Mouse (Mus musculus): ENCODE measurements around the gene Ptpdc1.

Gene Ptpdc1

DNA sequence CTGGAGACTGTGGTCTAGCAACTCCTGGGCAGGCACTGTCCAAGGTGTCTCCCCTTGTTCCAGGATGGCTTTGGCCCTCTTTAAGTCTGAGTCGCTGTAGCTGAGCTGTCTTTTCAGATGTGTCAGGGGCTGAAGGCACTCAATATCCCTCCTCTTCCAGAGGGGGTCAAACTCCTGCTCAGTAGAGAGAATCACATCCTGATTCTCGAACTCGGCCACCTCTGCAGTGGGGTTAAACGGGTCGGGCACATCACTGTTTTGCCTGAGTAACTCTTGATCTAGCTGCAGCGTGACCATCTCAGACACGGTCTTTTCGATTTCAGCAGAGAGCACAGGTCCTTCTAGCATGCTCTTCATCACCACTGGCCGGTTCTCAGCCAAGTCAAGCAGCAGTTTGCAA lies 39.0 kb downstream of the Ptpdc1 start:
- DNase-seq (ENCODE audit: low spot score) = no peak

DNA sequence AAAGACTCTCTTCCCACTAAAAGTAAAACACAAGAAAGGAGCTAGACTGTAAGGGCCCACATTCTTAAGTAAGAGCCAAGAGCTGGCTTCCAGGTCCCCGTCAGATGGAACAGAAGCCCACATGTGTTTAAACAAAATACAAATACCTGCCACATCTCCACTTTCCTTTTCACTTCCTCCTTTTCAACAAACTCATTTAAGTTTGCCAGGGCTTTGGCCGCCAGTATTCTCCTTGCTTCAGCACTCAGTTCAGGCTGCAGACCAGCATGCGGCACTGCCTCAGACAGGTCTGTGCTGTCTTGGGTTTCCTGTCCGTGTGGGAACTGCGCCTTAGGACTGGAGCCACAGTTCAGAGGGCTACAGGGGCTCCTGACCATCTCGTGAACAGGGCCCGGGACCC lies 39.7 kb downstream of the Ptpdc1 start:
- no peak for DNase-seq (ENCODE audit: low spot score)

DNA sequence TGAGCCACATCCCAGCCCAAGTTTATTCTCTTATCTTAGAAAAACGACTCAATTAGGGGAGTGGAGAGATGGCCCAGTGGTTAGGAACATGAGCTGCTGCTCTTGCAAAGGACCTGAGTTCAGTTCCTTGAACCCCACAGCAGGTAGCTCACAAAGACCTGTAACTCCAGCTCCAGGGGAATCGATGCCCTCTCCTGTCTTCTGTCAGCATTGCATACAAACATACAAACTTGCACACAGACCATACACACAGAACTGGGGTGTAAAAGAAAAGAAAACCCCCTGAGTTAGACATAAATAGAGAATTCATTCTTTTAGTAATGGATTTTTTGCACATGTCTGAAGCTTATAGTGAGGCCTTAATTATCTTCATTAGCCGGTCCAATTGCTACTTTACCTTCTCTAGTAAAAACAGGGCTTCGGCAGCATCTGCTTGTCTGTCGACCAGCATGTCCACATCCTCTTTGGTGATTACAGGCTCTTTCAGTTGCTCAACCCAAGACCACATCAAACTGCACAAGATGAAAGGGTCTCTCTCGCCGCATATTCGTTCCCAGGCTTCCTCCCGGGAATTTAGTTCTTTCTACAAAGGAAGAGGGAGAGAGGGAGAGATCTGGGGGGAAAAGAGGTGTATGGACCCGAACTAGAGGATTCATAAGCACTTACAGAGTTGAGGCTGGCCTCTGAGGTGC lies 42.6 kb downstream of the Ptpdc1 start:
- no peak for DNase-seq (ENCODE audit: low spot score)

DNA sequence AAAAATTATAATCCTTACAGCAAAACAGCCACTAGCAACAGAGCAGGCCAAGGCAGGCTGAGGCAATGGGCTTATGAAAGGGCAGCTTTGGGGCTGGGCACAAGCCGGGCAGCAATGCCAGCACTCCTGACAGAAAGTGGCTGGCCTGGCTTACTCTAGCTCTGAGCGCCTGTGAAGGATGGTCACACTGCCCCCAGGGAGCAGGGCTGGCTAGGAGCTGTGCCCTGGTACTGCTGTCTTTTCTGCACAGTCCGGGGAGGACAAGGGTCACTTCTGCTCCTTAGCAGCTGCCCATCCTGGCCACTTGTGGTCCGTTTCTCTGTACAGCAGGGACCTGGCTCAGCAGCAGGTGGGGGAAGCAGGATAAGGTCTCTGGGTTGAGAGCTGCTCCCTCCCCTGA lies 46.8 kb downstream of the Ptpdc1 start:
- DNase-seq (ENCODE audit: low spot score) = no peak

DNA sequence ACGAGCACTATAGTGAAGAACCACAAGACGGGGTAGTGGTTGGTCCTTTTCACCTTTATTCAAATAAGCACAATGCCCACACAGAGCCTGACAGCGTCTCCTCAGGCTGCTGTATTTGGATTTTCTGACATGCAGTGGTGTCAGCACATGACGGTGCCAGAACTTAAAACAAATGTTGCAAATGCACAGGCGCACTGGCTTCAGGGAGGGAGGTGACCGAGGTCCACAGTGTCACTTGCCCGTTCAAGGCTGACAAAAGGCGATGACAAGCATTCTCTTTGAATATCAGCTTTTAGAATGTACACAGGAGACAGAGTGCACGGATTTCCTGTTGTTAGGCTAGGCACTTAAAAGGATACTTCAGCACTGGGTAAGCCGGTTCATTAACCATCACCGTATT lies 47.6 kb downstream of the Ptpdc1 start:
- no peak for DNase-seq (ENCODE audit: low spot score)

DNA sequence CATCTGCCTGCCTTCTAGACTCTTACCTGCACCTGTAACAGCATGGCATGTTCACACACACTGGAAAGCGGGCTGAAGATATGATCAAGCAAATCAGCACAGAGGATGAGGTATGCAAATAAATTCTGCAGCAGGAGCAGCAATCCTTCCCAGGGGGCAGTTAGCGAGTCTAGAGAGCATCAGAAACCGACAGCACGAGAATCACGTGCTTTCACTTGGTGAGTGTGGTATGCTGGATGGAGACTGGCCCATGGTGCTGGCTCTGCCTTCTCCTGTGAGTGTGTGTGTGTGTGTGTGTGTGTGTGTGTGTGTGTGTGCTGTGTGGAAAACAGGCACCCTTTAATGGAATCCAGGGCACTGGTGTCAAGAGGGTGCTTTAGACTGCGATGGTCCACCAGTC lies 48.5 kb downstream of the Ptpdc1 start:
- no peak for DNase-seq (ENCODE audit: low spot score)

DNA sequence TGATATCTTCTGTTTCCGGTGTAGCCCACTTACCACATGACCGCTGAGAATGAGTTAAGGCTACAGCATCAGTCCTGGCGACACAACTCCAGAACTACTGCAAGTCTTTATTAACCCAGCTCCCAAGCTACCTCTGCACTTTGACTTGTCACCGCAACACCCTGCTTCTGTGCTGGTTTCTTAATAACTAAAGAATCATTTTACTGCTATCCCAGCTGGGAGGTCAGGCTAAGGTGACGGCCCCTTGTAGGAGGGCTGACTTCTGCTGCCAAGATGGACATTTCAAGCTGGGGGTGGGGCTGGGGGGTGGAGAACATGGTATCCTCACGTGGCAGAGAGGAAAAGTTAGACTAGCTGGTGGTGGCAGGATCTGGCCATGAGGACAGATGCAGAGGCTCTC lies 50.7 kb downstream of the Ptpdc1 start:
- DNase-seq (ENCODE audit: low spot score) = no peak

DNA sequence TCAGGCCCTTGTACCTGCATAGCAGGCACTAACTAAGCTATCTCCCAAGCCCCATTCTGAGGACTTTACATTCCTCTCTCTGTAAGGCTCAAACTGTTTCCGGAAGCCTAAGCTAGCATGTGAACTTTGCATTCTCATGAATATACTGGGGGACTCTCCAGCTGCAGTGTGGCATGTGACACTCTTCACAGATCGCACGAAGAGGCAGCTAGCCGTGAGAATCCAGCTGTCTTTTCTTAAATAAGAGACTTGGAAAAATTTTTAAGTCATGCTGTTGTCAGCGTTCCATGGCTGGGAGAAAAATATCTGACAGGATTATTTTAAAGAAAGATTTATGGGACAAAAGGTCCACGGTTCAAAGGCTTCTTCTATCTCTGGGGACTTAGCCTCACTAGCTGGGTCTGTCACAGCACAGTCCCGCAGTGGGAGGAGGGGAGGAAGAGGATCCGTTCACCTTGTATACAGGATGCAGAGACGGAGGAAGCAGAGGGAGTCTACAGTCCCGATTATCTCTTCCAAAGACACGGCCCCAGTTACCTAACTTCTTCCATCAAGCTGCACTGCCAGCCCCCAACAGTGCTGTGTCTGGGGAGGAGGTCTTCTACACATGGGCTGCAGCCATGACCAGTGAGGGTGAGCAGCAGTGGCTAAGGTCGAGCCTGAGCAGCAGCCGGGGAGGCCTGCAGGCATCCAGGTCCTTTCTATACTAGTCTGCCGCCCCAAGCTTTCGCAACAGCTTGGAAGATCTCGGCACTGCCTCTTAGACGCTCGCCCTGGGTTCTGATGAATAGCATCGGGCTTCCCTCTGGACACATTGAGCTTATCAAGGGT lies 51.7 kb downstream of the Ptpdc1 start:
- DNase-seq (ENCODE audit: low spot score) = no peak

DNA sequence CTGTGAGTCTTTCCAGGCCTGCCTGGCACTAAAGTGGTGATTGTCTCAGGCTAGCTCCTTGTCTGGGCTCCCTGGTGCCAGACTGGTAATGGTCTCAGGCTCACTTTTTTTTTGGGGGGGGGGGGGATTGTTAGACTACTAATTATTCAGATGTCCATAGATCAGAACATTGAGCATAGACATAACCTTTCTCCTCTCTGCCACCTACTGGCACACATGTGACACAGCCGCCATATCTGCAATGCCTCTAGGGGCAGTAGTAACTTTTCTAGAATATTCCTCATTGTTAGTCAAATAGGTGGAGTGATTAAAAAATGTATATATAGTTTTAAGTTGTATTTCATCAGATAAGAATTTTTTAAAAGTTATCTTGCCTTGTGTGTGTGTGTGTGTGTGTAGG lies 53.3 kb downstream of the Ptpdc1 start:
- DNase-seq (ENCODE audit: low spot score) = no peak

DNA sequence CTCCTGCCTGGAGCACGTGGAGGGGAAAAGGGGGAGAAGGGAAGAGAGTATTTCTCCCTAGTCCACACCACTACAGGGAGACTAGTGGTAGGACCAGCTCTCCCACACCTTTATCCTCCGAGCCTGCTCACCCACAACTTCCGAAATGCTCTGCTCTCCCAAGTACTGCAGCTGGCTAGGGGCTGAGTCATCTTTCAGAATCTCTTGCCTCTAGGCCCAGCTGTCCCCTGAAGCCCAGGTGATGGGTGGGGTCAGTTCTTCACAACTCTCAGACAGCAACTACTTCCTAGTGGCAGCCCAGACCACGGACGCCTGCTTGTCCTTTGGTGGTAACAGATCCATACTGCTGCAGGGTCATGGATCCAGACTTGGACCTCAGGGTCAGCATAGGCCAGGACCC lies 54.2 kb downstream of the Ptpdc1 start:
- no peak for DNase-seq (ENCODE audit: low spot score)

DNA sequence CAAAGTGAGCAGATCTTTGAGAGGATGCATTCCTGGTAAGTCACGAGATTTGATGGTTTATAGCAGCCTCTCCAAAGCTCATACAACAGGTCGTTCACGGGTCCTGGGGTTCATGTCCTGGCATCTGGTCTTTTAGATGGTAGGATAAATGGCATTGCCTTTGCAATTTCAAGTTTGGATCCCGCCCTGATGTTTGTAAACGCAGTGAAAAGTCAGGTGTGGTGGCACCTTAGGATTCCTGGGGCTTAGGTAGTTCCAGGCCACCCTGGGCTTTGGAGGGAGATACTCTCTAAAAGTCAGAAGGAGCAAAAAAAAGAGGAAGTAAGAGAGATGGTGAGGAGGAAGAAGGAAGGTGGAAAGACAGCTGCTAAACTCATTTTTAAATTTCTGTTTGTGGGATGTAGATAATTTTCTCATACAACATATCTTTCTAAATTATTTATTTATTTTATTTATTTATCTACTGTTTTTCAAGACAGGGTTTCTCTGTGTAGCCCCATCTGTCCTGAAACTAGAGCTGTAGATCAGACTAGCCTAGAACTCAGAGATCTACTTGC lies 55.8 kb downstream of the Ptpdc1 start:
- DNase-seq (ENCODE audit: low spot score) = no peak

DNA sequence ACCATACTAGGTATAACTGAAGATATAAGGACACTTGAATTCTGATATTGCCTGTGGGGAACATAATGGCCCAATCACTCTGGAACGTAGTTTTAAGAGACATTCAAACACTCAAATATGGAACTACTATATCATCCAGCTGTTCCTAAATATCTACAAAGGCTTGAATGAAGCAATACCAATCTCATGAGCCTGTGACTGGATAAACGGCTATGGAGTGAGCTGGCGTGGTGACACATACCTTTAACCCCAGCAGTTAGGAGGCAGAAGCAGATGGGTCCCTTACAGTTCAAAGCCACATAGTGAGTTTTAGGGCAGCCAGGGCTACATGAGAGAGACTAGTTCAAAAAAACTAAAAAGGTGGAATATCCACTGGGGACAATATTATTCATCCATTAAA lies 57.8 kb downstream of the Ptpdc1 start:
- DNase-seq (ENCODE audit: low spot score) = no peak

DNA sequence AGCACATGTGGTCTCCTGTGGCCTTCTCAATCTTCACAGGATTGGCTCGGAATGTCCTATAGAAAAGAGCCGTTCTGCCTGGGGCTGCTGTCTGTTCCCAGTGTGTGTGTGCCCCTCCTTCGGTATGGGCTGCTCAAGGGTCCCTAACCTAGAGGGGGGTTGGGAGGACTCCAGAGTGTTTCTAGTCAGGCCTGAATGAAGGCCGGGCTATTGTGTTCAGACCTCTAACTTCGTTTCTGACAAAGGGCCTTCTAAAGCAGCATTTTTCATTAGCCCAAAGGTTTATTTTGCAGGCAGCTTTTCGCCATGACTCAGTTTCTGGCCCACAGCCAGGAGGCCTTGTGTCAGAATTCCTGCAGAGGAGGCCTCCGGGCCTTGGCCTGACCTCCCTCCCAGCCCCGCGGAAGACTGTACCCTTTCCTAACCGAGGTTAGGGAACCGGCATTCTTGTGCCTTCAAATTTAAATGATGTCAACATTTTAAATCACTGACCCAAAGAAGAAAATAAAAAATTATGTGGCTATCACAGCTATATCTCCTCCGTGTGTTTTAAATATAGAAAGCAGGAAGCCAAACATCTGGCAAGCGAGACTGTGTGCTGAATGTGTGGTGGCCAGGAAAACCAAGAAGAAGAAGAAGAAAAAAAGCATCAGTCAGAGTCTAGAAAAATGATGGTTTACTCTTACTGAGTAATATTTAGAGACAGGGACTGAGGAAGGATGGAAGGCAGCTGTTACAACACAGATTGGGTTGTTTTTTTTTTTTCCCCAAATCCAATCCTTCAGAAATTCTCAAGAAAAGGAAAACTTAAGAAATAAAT lies 59.1 kb downstream of the Ptpdc1 start:
- peak; percentile 83 for DNase-seq (ENCODE audit: low spot score)

DNA sequence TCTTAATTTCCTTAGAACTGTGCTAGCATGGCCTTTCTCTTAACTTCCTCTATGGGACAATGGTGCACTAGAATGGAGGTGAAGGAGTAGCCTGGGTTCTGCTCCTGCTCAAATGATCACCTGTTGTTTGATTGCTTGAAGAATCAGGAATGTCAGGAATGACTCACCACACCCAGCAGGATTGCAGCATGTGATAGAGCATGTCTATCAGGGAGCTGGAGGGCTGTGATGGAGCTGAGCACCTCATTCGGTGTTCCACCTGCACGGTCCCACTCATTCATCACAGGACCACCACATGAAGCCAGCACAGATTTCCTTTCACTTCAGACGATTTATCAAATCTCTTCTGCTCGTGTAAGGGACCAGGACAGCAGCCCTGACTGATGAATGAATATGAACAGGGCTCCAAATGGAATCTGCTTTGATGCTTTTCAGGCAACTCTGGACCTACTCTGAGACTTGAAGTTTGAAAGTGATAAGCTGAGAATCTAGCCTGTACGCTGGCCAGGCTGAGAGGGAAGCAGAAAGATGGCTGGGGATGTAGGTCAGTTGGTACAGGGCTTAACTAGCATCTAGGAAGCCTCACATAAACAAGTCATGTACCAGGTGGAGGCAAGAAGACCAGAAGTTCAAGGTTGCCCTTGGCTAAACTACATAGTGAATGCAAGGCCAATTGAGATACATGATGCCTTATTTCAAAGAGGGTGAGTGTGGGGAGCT lies 60.4 kb downstream of the Ptpdc1 start:
- no peak for DNase-seq (ENCODE audit: low spot score)

DNA sequence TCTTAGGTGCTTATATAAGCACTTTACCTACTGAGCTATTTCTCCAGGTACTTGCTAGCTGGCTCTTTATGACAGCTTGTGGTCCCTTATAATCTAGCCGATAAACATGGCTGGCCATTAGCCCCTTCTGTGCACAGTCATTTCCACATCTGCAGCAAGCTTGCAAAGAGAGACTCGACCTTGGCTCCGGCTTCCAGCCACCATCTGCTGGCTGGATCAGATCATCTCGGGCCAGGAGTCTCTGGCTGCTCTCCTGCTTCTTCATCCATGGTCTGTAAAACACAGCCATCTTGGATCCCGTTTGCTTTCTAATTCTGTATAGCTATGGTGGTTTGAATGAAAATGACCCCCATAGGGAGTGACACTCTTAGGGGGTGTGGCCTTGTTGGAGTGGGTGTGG lies 63.1 kb downstream of the Ptpdc1 start:
- no peak for DNase-seq (ENCODE audit: low spot score)

DNA sequence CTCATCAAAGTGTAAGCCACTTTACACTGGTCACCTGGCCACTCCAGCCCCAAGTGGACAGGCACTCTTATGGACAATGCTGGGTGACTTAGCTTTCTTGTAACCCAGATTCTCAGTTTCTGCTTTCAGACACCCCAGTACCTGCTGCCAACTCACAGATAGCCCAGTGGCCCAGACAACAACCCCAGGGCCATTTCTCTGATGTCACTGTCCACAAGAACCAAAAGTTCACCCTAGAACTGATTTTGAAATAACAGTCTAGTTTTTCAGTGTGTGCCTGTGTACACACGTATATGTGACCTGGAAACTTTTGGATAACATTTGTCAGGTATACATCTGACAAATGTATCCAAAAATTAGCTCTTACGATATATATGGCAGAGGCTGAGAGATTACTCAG lies 64.0 kb downstream of the Ptpdc1 start:
- DNase-seq (ENCODE audit: low spot score) = no peak

DNA sequence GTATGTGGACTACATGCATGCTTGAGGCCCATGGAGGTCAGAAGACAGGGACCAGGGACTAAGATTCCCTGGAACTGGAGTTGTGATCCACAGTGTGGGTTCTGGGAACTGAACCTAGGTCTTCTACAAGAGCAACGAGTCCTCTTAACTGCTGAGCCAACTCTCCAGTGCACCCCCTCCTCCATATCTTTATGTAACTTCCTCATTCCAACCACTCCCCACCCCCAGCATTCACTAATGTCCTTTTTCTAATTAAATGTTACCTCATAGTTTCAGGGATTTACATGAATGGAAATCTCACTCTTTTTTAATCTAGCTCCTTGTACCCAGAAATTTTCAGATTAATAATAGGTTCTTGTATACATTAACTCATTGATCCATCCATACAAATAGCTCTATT lies 69.5 kb downstream of the Ptpdc1 start:
- no peak for DNase-seq (ENCODE audit: low spot score)

DNA sequence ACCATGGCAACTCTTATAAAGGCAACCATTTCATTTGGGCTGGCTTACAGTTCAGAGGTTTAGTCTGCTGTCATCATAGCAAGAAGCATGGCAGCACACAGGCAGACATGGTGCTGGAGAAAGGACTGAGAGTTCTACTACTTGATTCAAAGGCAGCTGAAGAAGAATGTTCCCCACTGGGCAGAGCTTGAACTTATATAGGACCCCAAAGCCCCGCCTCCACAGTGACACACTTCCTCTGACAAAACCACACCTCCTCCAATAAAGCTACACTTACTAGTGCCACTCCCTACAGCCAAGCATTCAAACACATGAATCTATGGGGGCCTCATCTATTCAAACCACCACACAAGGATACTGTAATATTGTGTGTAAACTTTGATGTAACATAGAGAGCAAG lies 70.9 kb downstream of the Ptpdc1 start:
- DNase-seq (ENCODE audit: low spot score) = no peak

DNA sequence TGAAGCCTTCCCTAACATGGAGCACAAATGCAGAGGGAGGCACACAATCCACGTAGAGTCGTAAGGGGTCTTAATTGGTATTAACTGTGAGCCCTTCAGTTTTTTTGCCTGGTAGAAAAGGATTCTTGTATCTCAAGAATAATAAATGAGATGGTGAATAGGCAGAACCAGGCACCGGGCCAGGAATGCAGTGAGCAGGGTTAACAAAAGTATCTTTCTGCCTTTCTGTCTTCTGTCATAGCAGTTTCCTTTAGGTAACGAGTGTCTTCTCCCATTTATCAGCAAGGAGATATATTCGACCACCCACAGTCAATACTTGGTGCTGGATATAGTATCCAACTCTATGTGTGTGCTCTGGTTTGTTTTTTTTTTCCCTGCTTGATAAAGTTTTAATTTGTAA lies 72.0 kb downstream of the Ptpdc1 start:
- DNase-seq (ENCODE audit: low spot score) = no peak

DNA sequence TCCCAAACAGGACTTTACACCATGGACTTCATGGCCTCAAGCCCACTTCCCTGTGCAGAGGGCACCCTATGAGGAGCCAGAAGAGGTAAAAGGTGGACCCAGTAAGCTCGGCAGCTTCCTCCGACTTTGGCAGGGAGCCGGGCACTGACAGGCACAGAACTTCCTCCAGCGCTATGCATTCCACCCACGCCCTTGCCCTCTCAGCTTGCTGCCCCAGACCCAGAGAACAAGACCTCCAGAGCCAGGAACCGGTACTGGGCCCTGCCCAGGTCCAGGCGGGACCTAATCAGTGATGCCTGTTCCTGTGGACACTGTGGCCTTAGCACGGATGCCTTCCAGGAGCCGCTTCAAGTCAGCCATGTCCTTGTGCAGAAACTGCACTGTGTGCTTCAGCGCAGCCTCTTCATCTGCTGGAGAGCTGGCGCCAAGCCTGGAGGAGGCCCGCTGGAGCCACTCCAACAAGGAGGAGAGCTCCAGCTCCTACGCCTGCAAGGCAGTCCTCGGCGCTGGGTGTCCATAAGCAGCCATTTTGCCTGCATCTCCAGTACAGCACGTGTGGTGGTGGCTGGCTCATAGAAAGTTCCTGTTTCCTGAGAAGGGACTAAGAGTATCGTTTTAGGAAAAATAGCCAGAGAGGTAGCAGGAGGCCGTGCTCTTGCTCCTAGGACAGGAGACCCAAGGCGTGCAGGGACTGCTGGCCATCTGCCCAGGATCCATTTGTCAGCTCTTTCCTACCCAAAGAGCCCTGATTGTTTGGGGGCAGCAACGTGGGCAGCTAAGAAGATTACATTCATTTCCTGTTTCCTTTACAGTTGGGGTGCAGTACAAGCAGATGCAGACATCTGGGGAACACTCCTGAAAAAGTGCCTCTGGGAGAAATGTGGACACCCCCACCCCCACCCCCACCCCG lies 73.0 kb downstream of the Ptpdc1 start:
- DNase-seq (ENCODE audit: low spot score) = peak; percentile 94

DNA sequence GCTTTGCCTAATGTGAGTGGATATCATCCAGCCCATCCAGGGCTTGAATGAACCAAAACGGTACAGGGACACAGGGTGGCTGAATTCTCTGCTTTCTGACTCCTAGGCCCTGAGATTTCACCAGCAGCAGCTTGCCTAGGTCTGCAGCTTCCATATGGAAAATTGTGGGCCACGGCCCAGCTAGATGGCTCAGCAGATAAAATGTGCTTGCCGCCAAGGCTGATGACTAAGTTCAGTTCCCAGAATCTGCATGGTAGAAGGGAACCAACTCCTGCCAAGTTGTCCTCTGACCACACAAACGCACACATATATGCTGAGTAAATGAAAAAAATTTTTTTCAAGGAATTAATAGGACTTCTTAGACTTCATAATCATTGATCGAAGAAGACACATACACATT lies 77.2 kb downstream of the Ptpdc1 start:
- no peak for DNase-seq (ENCODE audit: low spot score)
